ENCODE assay signal across 24 mouse cellular contexts in the genomic region with DNA sequence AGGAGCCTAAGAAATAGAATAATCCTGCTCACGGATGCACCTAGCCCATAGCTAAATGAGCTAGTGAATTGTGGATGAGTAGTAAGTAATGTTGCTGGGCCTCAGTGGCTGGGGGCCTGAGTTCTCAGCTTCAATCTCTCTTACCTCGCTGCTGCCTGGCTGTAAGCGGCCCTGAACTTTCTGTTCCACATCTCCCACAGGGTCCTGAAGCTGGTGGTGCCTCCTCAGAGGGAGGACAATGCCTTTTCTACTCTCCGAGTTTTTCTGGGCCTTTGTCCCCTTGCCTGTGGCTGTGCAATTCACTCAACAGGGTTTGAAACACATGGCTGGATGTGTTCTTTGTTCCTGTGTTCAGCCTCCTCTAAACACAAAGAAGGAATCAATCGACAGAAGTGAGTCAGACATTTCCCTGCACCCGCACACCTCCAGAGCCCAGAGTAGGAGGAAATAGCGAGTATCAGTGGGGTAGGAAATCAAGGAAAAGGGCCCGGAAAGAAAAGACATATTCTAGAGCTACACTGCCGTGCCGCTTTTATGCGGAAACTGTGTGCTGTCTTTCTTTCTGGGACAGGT. TPM values are rescaled to one million over a fixed set of nuclear protein-coding genes. Genes with fewer than 3 reads are reported as not detected.
DNase-seq lines count a peak whose midpoint lies in the region; ATAC-seq and TF ChIP-seq lines count a peak whose summit lies in the region.
"Had no signal": no experiment of that assay in that cellular context is flagged by ENCODE, and none has a peak within 500 bp of the region (broad histone marks: within the 10 kb centered on the region; RNA-seq: fewer than 3 reads in every experiment).

No protein-coding gene starts in this region.

- H3K4me3 ChIP-seq in forebrain, embryonic 10.5 days = no peak overlapping the region
- H3K4me3 ChIP-seq in forebrain, postnatal 0 days (ENCODE audit: low read depth, low read length) = no peak overlapping the region
- H3K4me3 ChIP-seq in hindbrain, embryonic 12.5 days = no peak overlapping the region
- no peak overlapping the region for H3K4me3 ChIP-seq in hindbrain, embryonic 16.5 days (ENCODE audit: low read length)
- H3K4me3 ChIP-seq in hindbrain, embryonic 13.5 days = no peak overlapping the region
- H3K4me3 ChIP-seq: embryonic facial prominence, embryonic 12.5 days; forebrain, embryonic 12.5 days; gastrocnemius, adult 2 months; heart, embryonic 13.5 days had no signal

- no peaks in the 10 kb centered on the region for H3K27me3 ChIP-seq in forebrain, embryonic 10.5 days (ENCODE audit: poor library complexity, severe bottlenecking)
- no peaks in the 10 kb centered on the region for H3K27me3 ChIP-seq in forebrain, postnatal 0 days (ENCODE audit: insufficient read depth, low read length)
- H3K27me3 ChIP-seq in hindbrain, embryonic 12.5 days = no peaks in the 10 kb centered on the region
- no peaks in the 10 kb centered on the region for H3K27me3 ChIP-seq in hindbrain, embryonic 16.5 days (replicated peaks; ENCODE audit: control insufficient read depth, insufficient read depth, low read length)
- H3K27me3 ChIP-seq in hindbrain, embryonic 13.5 days = 0 out of 2 replicates have a peak, but pooled peaks cover 3% of the 10 kb centered on the region
- H3K27me3 ChIP-seq: embryonic facial prominence, embryonic 12.5 days; forebrain, embryonic 12.5 days; heart, embryonic 13.5 days had no signal

- no peak overlapping the region for H3K9ac ChIP-seq in forebrain, postnatal 0 days
- no peak overlapping the region for H3K9ac ChIP-seq in hindbrain, embryonic 12.5 days
- no peak overlapping the region for H3K9ac ChIP-seq in hindbrain, embryonic 16.5 days (ENCODE audit: low read depth, low read length)
- no peak overlapping the region for H3K9ac ChIP-seq in hindbrain, embryonic 13.5 days
- H3K9ac ChIP-seq: embryonic facial prominence, embryonic 12.5 days; forebrain, embryonic 12.5 days; heart, embryonic 13.5 days had no signal

- no peak overlapping the region for H3K4me2 ChIP-seq in forebrain, postnatal 0 days (ENCODE audit: low read depth)
- no peak overlapping the region for H3K4me2 ChIP-seq in hindbrain, embryonic 12.5 days (replicated peaks)
- no peak overlapping the region for H3K4me2 ChIP-seq in hindbrain, embryonic 16.5 days (ENCODE audit: low read length)
- H3K4me2 ChIP-seq in hindbrain, embryonic 13.5 days = no peak overlapping the region
- H3K4me2 ChIP-seq: embryonic facial prominence, embryonic 12.5 days; forebrain, embryonic 12.5 days; heart, embryonic 13.5 days had no signal

- TF ChIP-seq CTCF in forebrain, postnatal 0 days (IDR thresholded peaks at IDR 0.05; ENCODE audit: low read depth) = no peak

- H3K36me3 ChIP-seq in forebrain, embryonic 10.5 days (replicated peaks) = no peaks in the 10 kb centered on the region
- no peaks in the 10 kb centered on the region for H3K36me3 ChIP-seq in forebrain, postnatal 0 days (ENCODE audit: insufficient read depth)
- H3K36me3 ChIP-seq in hindbrain, embryonic 12.5 days = no peaks in the 10 kb centered on the region
- no peaks in the 10 kb centered on the region for H3K36me3 ChIP-seq in hindbrain, embryonic 16.5 days (ENCODE audit: control insufficient read depth, insufficient read depth, low read length)
- H3K36me3 ChIP-seq in hindbrain, embryonic 13.5 days = no peaks in the 10 kb centered on the region
- H3K36me3 ChIP-seq: embryonic facial prominence, embryonic 12.5 days; forebrain, embryonic 12.5 days; heart, embryonic 13.5 days had no signal

- peaks cover 14% of the 10 kb centered on the region for H3K4me1 ChIP-seq in forebrain, embryonic 10.5 days
- H3K4me1 ChIP-seq in forebrain, postnatal 0 days (ENCODE audit: insufficient read depth) = no peaks in the 10 kb centered on the region
- no peaks in the 10 kb centered on the region; the same call in 1 of the 2 replicates for H3K4me1 ChIP-seq in hindbrain, embryonic 12.5 days
- no peaks in the 10 kb centered on the region for H3K4me1 ChIP-seq in hindbrain, embryonic 16.5 days (ENCODE audit: control insufficient read depth, insufficient read depth, low read depth, low read length)
- peaks cover 11% of the 10 kb centered on the region for H3K4me1 ChIP-seq in hindbrain, embryonic 13.5 days (replicated peaks)

- no peak for ATAC-seq in forebrain, postnatal 0 days
- ATAC-seq in hindbrain, embryonic 12.5 days (ENCODE audit: low FRiP score) = no peak
- ATAC-seq in hindbrain, embryonic 16.5 days = no peak
- no peak for ATAC-seq in hindbrain, embryonic 13.5 days (ENCODE audit: low FRiP score)
- ATAC-seq: forebrain, embryonic 16.5 days; inflammation-experienced regulatory T-cells, adult 6 months; intestine, postnatal 0 days had no signal

- DNase-seq in forebrain, embryonic 10.5 days (ENCODE audit: extremely low spot score, low spot score) = no peak
- DNase-seq in forebrain, postnatal 0 days = no peak
- DNase-seq in R1 (ENCODE audit: low read depth, low spot score) = peak; percentile 6
- DNase-seq in thymus, postnatal 25 days = no peak
- DNase-seq: adrenal gland, adult 2 months; adrenal gland, postnatal 25 days; cerebellum, adult 18-20 months; cerebellum, adult 9-11 months; cerebellum, postnatal 36 days; gastrocnemius, adult 2 months; gastrocnemius, postnatal 25 days had no signal

- H3K27ac ChIP-seq in forebrain, embryonic 10.5 days = peak overlapping the region; percentile 76
- H3K27ac ChIP-seq in forebrain, postnatal 0 days (ENCODE audit: low read depth, low read length) = no peak overlapping the region
- peak overlapping the region; percentile 30 for H3K27ac ChIP-seq in hindbrain, embryonic 12.5 days
- H3K27ac ChIP-seq in hindbrain, embryonic 16.5 days (ENCODE audit: low read depth, low read length) = no peak overlapping the region
- peak overlapping the region; percentile 8 for H3K27ac ChIP-seq in hindbrain, embryonic 13.5 days
- H3K27ac ChIP-seq: embryonic facial prominence, embryonic 12.5 days; forebrain, embryonic 12.5 days; gastrocnemius, adult 2 months; heart, embryonic 13.5 days had no signal

- 65% methylated on average over 11 of the region's 11 CpGs for WGBS in forebrain, embryonic 10.5 days
- 52% methylated on average over 11 of the region's 11 CpGs for WGBS in forebrain, postnatal 0 days
- WGBS in hindbrain, embryonic 12.5 days = 54% methylated on average over 11 of the region's 11 CpGs
- 46% methylated on average over 11 of the region's 11 CpGs for WGBS in hindbrain, embryonic 16.5 days
- WGBS in hindbrain, embryonic 13.5 days = 50% methylated on average over 11 of the region's 11 CpGs

- no peaks in the 10 kb centered on the region for H3K9me3 ChIP-seq in forebrain, embryonic 10.5 days
- H3K9me3 ChIP-seq in forebrain, postnatal 0 days (ENCODE audit: low read length) = no peaks in the 10 kb centered on the region
- H3K9me3 ChIP-seq in hindbrain, embryonic 12.5 days (replicated peaks) = no peaks in the 10 kb centered on the region
- no peaks in the 10 kb centered on the region for H3K9me3 ChIP-seq in hindbrain, embryonic 16.5 days (ENCODE audit: control insufficient read depth, low read length)
- H3K9me3 ChIP-seq in hindbrain, embryonic 13.5 days = no peaks in the 10 kb centered on the region
- H3K9me3 ChIP-seq: embryonic facial prominence, embryonic 12.5 days; forebrain, embryonic 12.5 days; heart, embryonic 13.5 days had no signal

RNA-seq across cellular contexts. Expression of a gene that starts 50.3 kb away (rescaled TPM):
- polyA plus RNA-seq in forebrain, embryonic 10.5 days (2016; fragmentation: Nextera tagmentation; extraction: Ambion mirVana) = 0.07 and 0.28 TPM in 2 replicates
- 0.05 TPM in 1 of 2 replicates, not detected in the other for total RNA-seq in forebrain, postnatal 0 days (2014; rRNA removed)
- 0.16 and 0.22 TPM in 2 replicates for polyA plus RNA-seq in forebrain, postnatal 0 days (2015; fragmentation: Nextera tagmentation; extraction: Ambion mirVana)
- 0.56 and 0.69 TPM in 2 replicates for polyA plus RNA-seq in hindbrain, embryonic 12.5 days (2016; fragmentation: Nextera tagmentation; extraction: Ambion mirVana)
- polyA plus RNA-seq in hindbrain, embryonic 16.5 days (2015; fragmentation: Nextera tagmentation; extraction: Ambion mirVana) = 0.73 and 0.95 TPM in 2 replicates
- polyA plus RNA-seq in hindbrain, embryonic 13.5 days (2015; fragmentation: Nextera tagmentation; extraction: Ambion mirVana) = 0.60 and 0.68 TPM in 2 replicates
- total RNA-seq: adrenal gland, adult 2 months; adrenal gland, postnatal 25 days; gastrocnemius, adult 2 months; granulocyte monocyte progenitor cell, adult 5-6 weeks; hematopoietic stem cell, adult 5-6 weeks; MEL had no signal
- polyA plus RNA-seq: adrenal gland, adult 2 months; C2C12; inflammation-experienced regulatory T-cells, adult 6 months had no signal

Comparison
In these comparisons a context has a peak if more than half of its experiments do, and no peak if none do; other contexts are left out.
1. H3K27ac ChIP-seq: peak in forebrain, embryonic 10.5 days (single experiment), hindbrain, embryonic 12.5 days (single experiment) and hindbrain, embryonic 13.5 days (single experiment); none in forebrain, postnatal 0 days (single experiment) and hindbrain, embryonic 16.5 days (single experiment).